Mouse (Mus musculus) kidney, postnatal 0 days (tissue): Measurements from ENCODE around the gene Camkk1. TPM values are rescaled to one million over a fixed set of nuclear protein-coding genes. Genes with fewer than 3 reads are reported as not detected.

Experiments used
- ATAC-seq: fragments of 200-750 bp; cut with Nextera tagmentation; replicated peaks from 2 replicates; pipeline ENCODE4 v1.8.0; 2017; ENCODE audit warnings: low read depth, moderate number of reproducible peaks, moderate TSS enrichment, moderate library complexity; ENCODE audit not compliant: low FRiP score
- DNase-seq: peaks from one replicate; pipeline ENCODE4 v3.0.0-alpha.2; 2016; ENCODE audit warnings: low spot score
- H3K27ac ChIP-seq: fragments of 300-500 bp; sonication (generic); 2 replicates; pipeline ENCODE4 v1.5.1; 2014; ENCODE audit warnings: mild to moderate bottlenecking
- H3K27me3 ChIP-seq: fragments of 300-500 bp; sonication (generic); 2 replicates; pipeline ENCODE4 v1.6.1; 2014; ENCODE audit warnings: low read length, mixed read lengths; ENCODE audit not compliant: insufficient read depth
- H3K36me3 ChIP-seq: fragments of 300-500 bp; sonication (generic); 2 replicates; pipeline ENCODE4 v1.6.1; 2014; ENCODE audit warnings: low read length, mixed read lengths; ENCODE audit not compliant: insufficient read depth
- H3K4me1 ChIP-seq: fragments of 300-500 bp; sonication (generic); replicated peaks from 2 replicates; pipeline ENCODE4 v1.6.1; 2014; ENCODE audit warnings: antibody characterized with exemption, low read length, mixed read lengths; ENCODE audit not compliant: insufficient read depth
- H3K4me2 ChIP-seq: fragments of 300-500 bp; sonication (generic); 2 replicates; pipeline ENCODE4 v1.6.1; 2014; ENCODE audit warnings: mild to moderate bottlenecking, low read length, moderate library complexity, mixed read lengths
- H3K4me3 ChIP-seq: fragments of 300-500 bp; sonication (generic); replicated peaks from 2 replicates; pipeline ENCODE4 v1.5.1; 2014; ENCODE audit warnings: low read depth, low read length
- H3K9ac ChIP-seq: fragments of 300-500 bp; sonication (generic); 2 replicates; pipeline ENCODE4 v1.6.1; 2014; ENCODE audit warnings: low read depth, low read length
- H3K9me3 ChIP-seq: fragments of 300-500 bp; sonication (generic); replicated peaks from 2 replicates; pipeline ENCODE4 v1.6.1; 2016; ENCODE audit warnings: low read length, inconsistent platforms, mixed read lengths
- CTCF ChIP-seq: IDR thresholded peaks from 2 replicates; pipeline ENCODE4 v1.5.1; 2016; ENCODE audit warnings: antibody characterized with exemption, low read depth, mild to moderate bottlenecking, moderate library complexity
- WGBS: fragments of 180-500 bp; shearing (Covaris S2); extraction: QIAGEN DNeasy Blood & Tissue Kit; methylation state at CpG from one replicate; pipeline ENCODE4 v1.1.7; 2014; 5-methylcytosine and 5-hydroxymethylcytosine counted together
- polyA plus RNA-seq: library from polyadenylated mRNA; unstranded; fragments of >200 nt; fragmentation: Nextera tagmentation; extraction: Ambion mirVana; gene quantifications from 2 replicates; pipeline ENCODE4 v1.2.1, GENCODE M21; 2015

Camkk1 gene
- polyA plus RNA-seq, 1 experiment from 2014 or later: 4.3 TPM

DNA sequence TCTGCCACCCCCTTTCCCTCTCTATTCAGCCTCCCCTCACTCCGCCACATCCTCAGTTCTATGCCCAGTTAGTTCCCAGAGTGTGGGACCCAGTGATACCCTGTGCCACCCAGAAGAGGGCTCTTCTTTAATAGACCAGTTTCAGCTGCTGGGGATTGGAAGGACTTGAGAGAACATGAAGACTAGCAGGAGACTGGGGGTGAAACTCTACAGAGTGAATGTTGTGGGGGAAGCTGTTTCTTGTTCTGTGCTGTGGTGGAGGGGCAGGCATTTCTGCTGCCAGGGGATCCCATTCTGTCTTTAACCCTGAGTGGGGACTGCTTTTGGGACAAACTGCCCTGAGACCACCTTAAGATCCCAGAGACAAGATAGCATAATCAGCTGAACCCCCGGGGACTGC is 72.0 kb downstream of the Camkk1 start:
- Histone ChIP-seq H3K4me1 (no peaks in the 10 kb centered on the region), H3K36me3 (no peaks in the 10 kb centered on the region), H3K27ac (no peak overlapping the region), H3K9me3 (no peaks in the 10 kb centered on the region), H3K27me3 (no peaks in the 10 kb centered on the region), H3K9ac (no peak overlapping the region), H3K4me2 (no peak overlapping the region), H3K4me3 (no peak overlapping the region)
- no peak for TF ChIP-seq CTCF
- ATAC-seq (no peak), DNase-seq (no peak)
- 85% methylated on average over 2 of the region's 2 CpGs for WGBS

Other genes with a start within 250 kb of the Camkk1 start
- gene Cyb5d2, start 222.9 kb upstream of the Camkk1 start, polyA plus RNA-seq: 7.2 and 7.3 TPM in 2 replicates
- 6.9 and 7.1 TPM in 2 replicates for gene Zzef1, start 222.8 kb upstream of the Camkk1 start, polyA plus RNA-seq
- gene Atp2a3, start 57.8 kb upstream of the Camkk1 start, polyA plus RNA-seq: 9.9 and 10.0 TPM in 2 replicates
- 2.4 and 2.6 TPM in 2 replicates for gene P2rx1, start 19.9 kb upstream of the Camkk1 start, polyA plus RNA-seq
- 6.2 and 6.6 TPM in 2 replicates for gene Ncbp3, start 28.8 kb downstream of the Camkk1 start, polyA plus RNA-seq
- 0.14 and 0.22 TPM in 2 replicates for gene Itgae, start 71.6 kb downstream of the Camkk1 start, polyA plus RNA-seq
- 7.3 and 8.5 TPM in 2 replicates for gene Haspin, start 119.3 kb downstream of the Camkk1 start, polyA plus RNA-seq
- gene P2rx5, start 141.4 kb downstream of the Camkk1 start, polyA plus RNA-seq: 1.3 and 1.6 TPM in 2 replicates
- 182 and 187 TPM in 2 replicates for gene Emc6, start 158.0 kb downstream of the Camkk1 start, polyA plus RNA-seq
- 227 and 237 TPM in 2 replicates for gene Tax1bp3, start 158.1 kb downstream of the Camkk1 start, polyA plus RNA-seq
- gene Ctns, start 180.0 kb downstream of the Camkk1 start, polyA plus RNA-seq: 21.7 and 22.8 TPM in 2 replicates
- 3.8 and 3.9 TPM in 2 replicates for gene Shpk, start 180.5 kb downstream of the Camkk1 start, polyA plus RNA-seq
- gene Trpv1, start 215.3 kb downstream of the Camkk1 start, polyA plus RNA-seq: not detected in 2 replicates
- gene Trpv3, start 248.4 kb downstream of the Camkk1 start, polyA plus RNA-seq: 0.16 and 0.19 TPM in 2 replicates